Mouse (Mus musculus) limb, embryonic 10.5 days (tissue): ENCODE measurements around the gene Fam122b. TPM values are rescaled to one million over a fixed set of nuclear protein-coding genes. Genes with fewer than 3 reads are reported as not detected.
A peak's percentile ranks its signal among the peaks of the same experiment; 100 is the strongest.
"Not testable (repeated sequence)": the region's sequence is repeated elsewhere in the genome, so short reads cannot be mapped to it uniquely, and the experiment has no call there.

Experiments
- DNase-seq: peaks from one replicate; pipeline ENCODE4 v3.0.0-alpha.2; 2017; ENCODE audit warnings: low spot score
- H3K27ac ChIP-seq: fragments of 300-500 bp; sonication (generic); 2 replicates; pipeline ENCODE4 v1.5.1; 2016; ENCODE audit warnings: mild to moderate bottlenecking
- H3K27me3 ChIP-seq: fragments of 300-500 bp; sonication (generic); 2 replicates; pipeline ENCODE4 v1.6.1; 2016; ENCODE audit warnings: low read depth, mild to moderate bottlenecking; ENCODE audit not compliant: poor library complexity, severe bottlenecking
- H3K36me3 ChIP-seq: fragments of 300-500 bp; sonication (generic); 2 replicates; pipeline ENCODE4 v1.6.1; 2016; ENCODE audit warnings: mild to moderate bottlenecking, moderate library complexity
- H3K4me1 ChIP-seq: fragments of 300-500 bp; sonication (generic); 2 replicates; pipeline ENCODE4 v1.6.1; 2016
- H3K4me3 ChIP-seq: fragments of 300-500 bp; sonication (generic); 2 replicates; pipeline ENCODE4 v1.5.1; 2016; ENCODE audit warnings: mild to moderate bottlenecking, moderate library complexity
- H3K9me3 ChIP-seq: fragments of 300-500 bp; sonication (generic); replicated peaks from 2 replicates; pipeline ENCODE4 v1.6.1; 2016; ENCODE audit warnings: mild to moderate bottlenecking
- WGBS: fragments of 180-500 bp; shearing (Covaris S2); methylation state at CpG from one replicate; pipeline ENCODE4 v1.1.7; 2016; 5-methylcytosine and 5-hydroxymethylcytosine counted together
- polyA plus RNA-seq: library from polyadenylated mRNA; unstranded; fragments of >200 nt; fragmentation: Nextera tagmentation; extraction: Ambion mirVana; gene quantifications from 2 replicates; pipeline ENCODE4 v1.2.1, GENCODE M21; 2016

The Fam122b gene
- 6.8 and 10.3 TPM in 2 replicates for polyA plus RNA-seq

GRCm38 (mm10) chrX:53269289-53270062, at the start of gene Fam122b:
Gene Fam122b, minus strand, starts transcription at chrX:53269805.
- H3K9me3 ChIP-seq, result no peaks in the 10 kb centered on the region
- DNase-seq, result peak; percentile 91
- peak within 1 kb of the TSS; percentile 64 for H3K4me3 ChIP-seq
- peaks cover 24% of the 10 kb centered on the region for H3K27me3 ChIP-seq
- H3K36me3 ChIP-seq, result no peaks in the 10 kb centered on the region
- WGBS, result 10% methylated on average over 40 of the region's 40 CpGs
- peaks cover 6% of the 10 kb centered on the region; the same call in 1 of the 2 replicates for H3K4me1 ChIP-seq
- peak within 1 kb of the TSS; percentile 83 for H3K27ac ChIP-seq

- DNase-seq, result no peak
- Histone ChIP-seq H3K27me3 (0 out of 2 replicates have a peak, but pooled peaks cover 5% of the 10 kb centered on the region), H3K4me3 (no peak overlapping the region), H3K27ac (no peak overlapping the region), H3K9me3 (no peaks in the 10 kb centered on the region), H3K4me1 (no peaks in the 10 kb centered on the region), H3K36me3 (no peaks in the 10 kb centered on the region)
- WGBS, result 87% methylated on average over 5 of the region's 5 CpGs
These were observed 18.3 kb upstream of the Fam122b start for GRCm38 (mm10) chrX:53287924-53288323.

DNA sequence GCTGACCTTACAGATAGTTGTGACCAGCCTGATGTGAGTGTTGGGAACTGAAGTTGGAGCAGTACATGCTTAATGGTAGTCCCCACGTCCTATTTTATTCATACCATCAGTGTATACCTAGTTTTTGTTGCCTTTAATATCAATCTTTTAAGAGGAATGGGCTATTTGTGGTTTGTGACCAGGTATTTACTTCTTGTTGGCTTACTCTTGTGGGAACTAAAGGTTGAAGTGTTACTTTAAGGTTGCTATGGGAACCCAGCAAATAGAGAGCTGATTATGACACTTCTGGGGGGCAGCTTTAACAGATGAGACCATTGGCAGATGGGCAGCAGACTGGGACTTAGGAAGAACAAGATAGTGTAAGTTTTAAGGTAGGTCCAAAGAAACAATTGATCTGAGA, 3.5 kb upstream of the Fam122b start, which contains the start of gene Fam122c:
Fam122c (plus strand) TSS at position 301 of the 400 bp plus-strand sequence.
- no peaks in the 10 kb centered on the region for H3K9me3 ChIP-seq
- no peak within 1 kb of the TSS for H3K27ac ChIP-seq
- H3K36me3 ChIP-seq, result no peaks in the 10 kb centered on the region
- DNase-seq, result no peak
- no peak within 1 kb of the TSS for H3K4me3 ChIP-seq
- peaks cover 18% of the 10 kb centered on the region for H3K27me3 ChIP-seq
- peaks cover 4% of the 10 kb centered on the region; the same call in 1 of the 2 replicates for H3K4me1 ChIP-seq
- 62% methylated on average over 1 of the region's 1 CpGs for WGBS

- 95% methylated on average over 3 of the region's 3 CpGs for WGBS
- H3K4me3 ChIP-seq, H3K4me1 ChIP-seq, H3K36me3 ChIP-seq, H3K27ac ChIP-seq, H3K9me3 ChIP-seq, DNase-seq: not testable (repeated sequence)
- H3K27me3 ChIP-seq, result peaks cover 18% of the 10 kb centered on the region
These were observed 2.0 kb upstream of the Fam122b start for GRCm38 (mm10) chrX:53271628-53272027.

- DNase-seq, result no peak
- peak overlapping the region; percentile 83 for H3K27ac ChIP-seq
- peak overlapping the region; percentile 64 for H3K4me3 ChIP-seq
- H3K36me3 ChIP-seq, result no peaks in the 10 kb centered on the region
- WGBS, result 14% methylated on average over 10 of the region's 10 CpGs
- no peaks in the 10 kb centered on the region for H3K9me3 ChIP-seq
- H3K4me1 ChIP-seq, result peaks cover 6% of the 10 kb centered on the region; the same call in 1 of the 2 replicates
- H3K27me3 ChIP-seq, result peaks cover 24% of the 10 kb centered on the region
These were observed 443 bp upstream of the Fam122b start for GRCm38 (mm10) chrX:53270063-53270432.

GRCm38 (mm10) chrX:53268856-53269255, 749 bp downstream of the Fam122b start:
- Histone ChIP-seq H3K4me3 (peak overlapping the region; percentile 64), H3K27ac (peak overlapping the region; percentile 83)
- 8% methylated on average over 10 of the region's 10 CpGs for WGBS

DNA sequence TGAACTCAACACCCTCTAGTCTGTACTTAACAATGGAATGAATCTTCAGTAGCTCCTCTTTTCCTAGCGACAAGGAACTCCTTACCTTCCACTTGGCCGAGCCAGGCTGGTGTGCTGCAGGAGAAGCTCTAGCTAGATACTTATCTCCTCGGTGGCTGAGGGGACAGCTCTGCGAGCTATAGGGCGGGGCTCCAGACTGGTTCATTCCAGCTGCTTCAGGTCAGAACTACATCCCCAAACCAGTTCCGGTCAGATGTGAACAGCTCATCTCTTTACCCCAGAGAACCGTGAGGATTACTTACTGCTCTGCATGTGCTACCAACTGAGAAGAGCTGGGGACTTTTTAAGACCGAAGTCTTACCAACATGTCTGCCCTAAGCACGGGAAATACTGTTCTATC, 3.4 kb downstream of the Fam122b start:
- Histone ChIP-seq H3K36me3 (no peaks in the 10 kb centered on the region), H3K27ac (no peak overlapping the region), H3K4me3 (no peak overlapping the region), H3K4me1 (peaks cover 6% of the 10 kb centered on the region; the same call in 1 of the 2 replicates), H3K9me3 (no peaks in the 10 kb centered on the region), H3K27me3 (peaks cover 30% of the 10 kb centered on the region)
- 69% methylated on average over 9 of the region's 9 CpGs for WGBS
- DNase-seq, result no peak

More at GRCm38 (mm10) chrX:53268856-53269255, 749 bp downstream of the Fam122b start:
- no peaks in the 10 kb centered on the region for H3K9me3 ChIP-seq
- peak; percentile 61 for DNase-seq
- peaks cover 24% of the 10 kb centered on the region for H3K27me3 ChIP-seq
- H3K36me3 ChIP-seq, result no peaks in the 10 kb centered on the region
- peaks cover 6% of the 10 kb centered on the region; the same call in 1 of the 2 replicates for H3K4me1 ChIP-seq

- Histone ChIP-seq H3K9me3 (no peaks in the 10 kb centered on the region), H3K4me1 (no peaks in the 10 kb centered on the region), H3K36me3 (peaks cover 7% of the 10 kb centered on the region; the same call in 1 of the 2 replicates), H3K27ac (no peak overlapping the region), H3K27me3 (peaks cover 4% of the 10 kb centered on the region; the same call in 1 of the 2 replicates), H3K4me3 (no peak overlapping the region)
- no peak for DNase-seq
These were observed 14.4 kb downstream of the Fam122b start for GRCm38 (mm10) chrX:53255195-53255594.

DNA sequence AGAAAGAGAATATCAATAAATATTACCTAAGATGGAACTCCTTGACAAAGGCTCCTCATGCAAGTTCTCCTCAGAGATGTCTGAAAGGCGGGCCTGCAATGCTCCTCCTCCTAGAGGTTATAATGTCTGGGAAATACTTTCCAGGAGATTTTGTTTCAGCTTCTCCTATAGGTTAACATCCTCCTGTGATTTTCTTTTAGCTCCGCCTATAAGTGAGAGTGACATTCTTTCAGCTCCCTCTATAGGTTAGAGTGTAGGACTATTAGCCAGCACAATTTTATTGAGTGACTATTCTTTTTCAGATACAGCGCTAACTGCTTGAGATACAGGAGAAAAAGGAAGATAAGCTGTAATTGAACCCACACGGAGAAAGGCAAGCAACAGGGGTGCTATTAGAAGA, 29.6 kb downstream of the Fam122b start, which contains the start of gene Plac1:
Plac1 (minus strand) TSS at position 101 of the 400 bp plus-strand sequence.
- Histone ChIP-seq H3K36me3 (no peaks in the 10 kb centered on the region), H3K27ac (no peak within 1 kb of the TSS), H3K4me3 (no peak within 1 kb of the TSS), H3K27me3 (no peaks in the 10 kb centered on the region; the same call in 1 of the 2 replicates), H3K9me3 (no peaks in the 10 kb centered on the region), H3K4me1 (peaks cover 4% of the 10 kb centered on the region)
- WGBS, result 70% methylated on average over 4 of the region's 4 CpGs
- DNase-seq, result no peak

DNA sequence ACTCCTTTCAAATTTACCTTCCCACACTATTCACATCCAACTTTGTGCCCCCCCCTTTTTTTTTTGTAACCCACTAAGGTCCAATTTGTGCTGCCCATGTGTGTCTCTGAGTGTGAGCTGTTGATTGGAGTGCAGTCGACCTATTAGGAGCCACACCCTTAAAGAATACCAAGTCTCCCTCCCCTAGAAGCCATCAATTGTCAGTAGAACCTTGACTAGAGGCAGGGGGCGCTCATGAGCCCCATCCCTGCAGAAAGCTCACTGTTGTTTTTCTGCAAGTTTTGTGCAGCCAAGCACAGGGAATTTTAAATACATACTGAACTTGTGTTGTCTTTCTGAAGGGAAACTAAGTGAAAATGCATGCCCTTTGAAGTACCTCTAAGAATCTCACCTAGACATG, 31.6 kb downstream of the Fam122b start:
- no peaks in the 10 kb centered on the region for H3K9me3 ChIP-seq
- H3K27ac ChIP-seq, result no peak overlapping the region
- no peak overlapping the region for H3K4me3 ChIP-seq
- WGBS, result 7% methylated on average over 2 of the region's 2 CpGs
- no peak for DNase-seq
- H3K27me3 ChIP-seq, result peaks cover 5% of the 10 kb centered on the region; the same call in 1 of the 2 replicates
- H3K4me1 ChIP-seq, result peaks cover 14% of the 10 kb centered on the region
- H3K36me3 ChIP-seq, result no peaks in the 10 kb centered on the region

DNA sequence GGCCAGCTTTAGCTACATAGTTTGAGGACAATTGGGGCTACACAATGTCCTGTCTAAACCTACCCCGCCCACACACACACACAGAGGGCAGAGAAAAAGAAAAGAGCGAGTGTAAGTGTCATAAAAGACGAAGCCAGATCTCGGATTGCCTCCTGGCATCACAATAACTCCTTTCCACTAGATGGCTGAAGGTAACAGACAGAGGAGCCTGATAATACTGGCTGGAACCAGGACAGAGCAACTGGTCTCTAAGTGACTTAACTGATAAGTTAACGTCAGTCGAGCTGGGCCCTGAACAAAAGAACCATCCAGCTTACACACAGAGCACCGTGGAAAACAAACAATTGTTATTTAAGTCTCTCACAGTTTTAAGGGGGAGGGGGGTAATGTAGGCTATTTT, 33.2 kb downstream of the Fam122b start:
- Histone ChIP-seq H3K27ac (peak overlapping the region; percentile 71), H3K27me3 (peaks cover 5% of the 10 kb centered on the region; the same call in 1 of the 2 replicates), H3K4me3 (no peak overlapping the region), H3K36me3 (no peaks in the 10 kb centered on the region), H3K4me1 (peaks cover 27% of the 10 kb centered on the region), H3K9me3 (no peaks in the 10 kb centered on the region)
- no peak for DNase-seq
- 66% methylated on average over 7 of the region's 7 CpGs for WGBS

GRCm38 (mm10) chrX:53233689-53234088, 35.9 kb downstream of the Fam122b start:
- Histone ChIP-seq H3K27me3 (0 out of 2 replicates have a peak, but pooled peaks cover 5% of the 10 kb centered on the region), H3K36me3 (no peaks in the 10 kb centered on the region), H3K4me1 (peaks cover 27% of the 10 kb centered on the region), H3K27ac (peak overlapping the region; percentile 74), H3K4me3 (no peak overlapping the region), H3K9me3 (no peaks in the 10 kb centered on the region)
- peak; percentile 54 for DNase-seq
- WGBS, result 21% methylated on average over 3 of the region's 4 CpGs

- H3K9me3 ChIP-seq, result no peaks in the 10 kb centered on the region
- 0 out of 2 replicates have a peak, but pooled peaks cover 5% of the 10 kb centered on the region for H3K27me3 ChIP-seq
- peaks cover 26% of the 10 kb centered on the region for H3K4me1 ChIP-seq
- 16% methylated on average over 13 of the region's 13 CpGs for WGBS
- peak overlapping the region; percentile 30 for H3K4me3 ChIP-seq
- peak overlapping the region; percentile 83 for H3K27ac ChIP-seq
- H3K36me3 ChIP-seq, result no peaks in the 10 kb centered on the region
- peak; percentile 60 for DNase-seq
These were observed 37.6 kb downstream of the Fam122b start for GRCm38 (mm10) chrX:53231965-53232364.
